Mouse (Mus musculus) forebrain, postnatal 0 days (tissue): ENCODE measurements around the gene Rab3d. TPM values are rescaled to one million over a fixed set of nuclear protein-coding genes. Genes with fewer than 3 reads are reported as not detected.

Experiments
- ATAC-seq: fragments of 200-750 bp; cut with Nextera tagmentation; 2 replicates; pipeline ENCODE4 v1.8.0; 2017; ENCODE audit warnings: mild to moderate bottlenecking, moderate library complexity
- DNase-seq: peaks from one replicate; pipeline ENCODE4 v3.0.0-alpha.2; 2015
- H3K27ac ChIP-seq: fragments of 300-500 bp; sonication (generic); 2 replicates; pipeline ENCODE4 v1.5.1; 2014; ENCODE audit warnings: low read depth, mild to moderate bottlenecking, antibody characterized with exemption, low read length, moderate library complexity, mixed read lengths
- H3K27me3 ChIP-seq: fragments of 300-500 bp; sonication (generic); 2 replicates; pipeline ENCODE4 v1.6.1; 2014; ENCODE audit warnings: mild to moderate bottlenecking, low read length, mixed read lengths; ENCODE audit not compliant: insufficient read depth
- H3K36me3 ChIP-seq: fragments of 300-500 bp; sonication (generic); 2 replicates; pipeline ENCODE4 v1.6.1; 2014; ENCODE audit warnings: mild to moderate bottlenecking, moderate library complexity; ENCODE audit not compliant: insufficient read depth
- H3K4me1 ChIP-seq: fragments of 300-500 bp; sonication (generic); 2 replicates; pipeline ENCODE4 v1.6.1; 2014; ENCODE audit warnings: antibody characterized with exemption; ENCODE audit not compliant: insufficient read depth
- H3K4me2 ChIP-seq: fragments of 300-500 bp; sonication (generic); 2 replicates; pipeline ENCODE4 v1.6.1; 2014; ENCODE audit warnings: low read depth, mild to moderate bottlenecking, moderate library complexity
- H3K4me3 ChIP-seq: fragments of 300-500 bp; sonication (generic); 2 replicates; pipeline ENCODE4 v1.5.1; 2014; ENCODE audit warnings: low read depth, low read length, mixed read lengths
- H3K9ac ChIP-seq: fragments of 300-500 bp; sonication (generic); 2 replicates; pipeline ENCODE4 v1.6.1; 2014; ENCODE audit warnings: mild to moderate bottlenecking
- H3K9me3 ChIP-seq: fragments of 300-500 bp; sonication (generic); 2 replicates; pipeline ENCODE4 v1.6.1; 2016; ENCODE audit warnings: low read length
- CTCF ChIP-seq: sonication (generic); IDR thresholded peaks from 2 replicates; pipeline ENCODE4 v1.5.1; 2016; ENCODE audit warnings: antibody characterized with exemption, control low read depth, low read depth
- WGBS: fragments of 180-500 bp; shearing (Covaris S2); extraction: QIAGEN DNeasy Blood & Tissue Kit; methylation state at CpG from one replicate; pipeline ENCODE4 v1.1.7; 2014; 5-methylcytosine and 5-hydroxymethylcytosine counted together
- polyA plus RNA-seq: library from polyadenylated mRNA; unstranded; fragments of >200 nt; fragmentation: Nextera tagmentation; extraction: Ambion mirVana; gene quantifications from 2 replicates; pipeline ENCODE4 v1.2.1, GENCODE M21; 2015
- total RNA-seq: library from RNA; depleted of rRNA; stranded (reverse); fragments of >200 nt; gene quantifications from 2 replicates; pipeline ENCODE4 v1.2.3, GENCODE M21; 2014

Rab3d gene
- total and polyA plus RNA-seq, 2 experiments from 2014 or later: 26.7 to 28.7 TPM

DNA sequence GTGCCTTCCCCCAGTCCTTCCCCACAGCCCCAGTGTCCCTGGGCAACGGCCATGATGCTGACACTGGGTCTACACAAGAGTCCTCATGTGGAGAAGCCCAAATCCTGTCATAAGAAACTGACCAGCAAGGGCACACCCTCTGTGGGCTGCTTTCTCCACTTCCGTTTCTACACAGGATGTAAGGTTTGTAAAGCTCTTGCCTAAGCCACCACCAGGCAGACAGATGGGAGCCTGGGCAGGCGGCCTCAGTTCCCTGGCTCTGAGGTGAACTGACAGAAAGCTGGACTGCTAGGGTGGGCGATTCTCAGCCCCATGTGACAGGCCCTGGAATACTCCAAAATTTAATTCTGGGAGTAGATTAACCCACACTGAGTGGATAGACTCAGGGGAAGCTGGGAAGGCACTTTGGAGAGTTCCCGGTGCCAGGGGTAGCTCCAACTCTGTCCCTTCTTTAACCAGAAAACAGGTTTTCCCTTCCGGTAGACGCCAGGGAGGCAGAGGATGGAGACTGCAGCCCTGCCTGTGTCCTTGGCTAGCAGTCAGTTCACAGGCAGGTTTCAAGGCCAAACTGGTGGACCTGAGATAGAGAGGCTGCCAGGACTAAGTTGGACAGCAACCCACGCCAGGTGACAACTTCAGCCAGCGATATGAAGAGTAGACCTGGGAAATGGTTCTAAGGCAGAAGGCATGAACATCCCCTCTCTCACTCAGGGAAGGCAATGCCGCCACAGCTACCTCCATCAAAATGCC, 8.3 kb downstream of the Rab3d start:
- no peak for ATAC-seq
- no peak for DNase-seq
- WGBS: 77% methylated on average over 10 of the region's 10 CpGs
- Histone ChIP-seq H3K4me2 (no peak overlapping the region), H3K9ac (no peak overlapping the region), H3K36me3 (peaks cover 36% of the 10 kb centered on the region), H3K4me3 (no peak overlapping the region), H3K4me1 (no peaks in the 10 kb centered on the region), H3K9me3 (no peaks in the 10 kb centered on the region), H3K27ac (no peak overlapping the region), H3K27me3 (no peaks in the 10 kb centered on the region)
- TF ChIP-seq CTCF: no peak

DNA sequence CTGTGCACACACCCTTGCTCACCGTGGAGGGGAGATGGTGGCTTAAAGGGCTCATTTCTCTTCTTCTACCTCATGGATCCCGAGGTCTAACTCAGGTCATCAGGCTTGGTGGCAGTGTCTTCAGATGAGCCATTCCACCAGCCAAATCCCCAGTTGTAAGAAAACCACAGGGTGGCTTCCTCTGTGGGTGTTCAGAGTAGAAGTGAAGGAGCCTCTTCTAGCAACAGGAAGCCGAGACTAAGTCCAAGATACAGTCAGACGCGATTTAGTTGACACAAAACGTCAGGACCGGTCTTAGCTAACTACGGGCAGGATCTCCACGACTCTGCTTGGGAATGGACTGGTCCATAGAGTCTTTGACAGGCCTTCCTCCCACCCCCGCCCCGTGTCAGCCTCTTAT, 9.8 kb downstream of the Rab3d start:
- Histone ChIP-seq H3K27ac (no peak overlapping the region), H3K27me3 (no peaks in the 10 kb centered on the region), H3K9ac (no peak overlapping the region), H3K4me1 (no peaks in the 10 kb centered on the region), H3K9me3 (no peaks in the 10 kb centered on the region), H3K4me3 (no peak overlapping the region), H3K36me3 (peaks cover 23% of the 10 kb centered on the region), H3K4me2 (no peak overlapping the region)
- TF ChIP-seq CTCF: no peak
- WGBS: 78% methylated on average over 11 of the region's 11 CpGs
- ATAC-seq: no peak
- DNase-seq: no peak

DNA sequence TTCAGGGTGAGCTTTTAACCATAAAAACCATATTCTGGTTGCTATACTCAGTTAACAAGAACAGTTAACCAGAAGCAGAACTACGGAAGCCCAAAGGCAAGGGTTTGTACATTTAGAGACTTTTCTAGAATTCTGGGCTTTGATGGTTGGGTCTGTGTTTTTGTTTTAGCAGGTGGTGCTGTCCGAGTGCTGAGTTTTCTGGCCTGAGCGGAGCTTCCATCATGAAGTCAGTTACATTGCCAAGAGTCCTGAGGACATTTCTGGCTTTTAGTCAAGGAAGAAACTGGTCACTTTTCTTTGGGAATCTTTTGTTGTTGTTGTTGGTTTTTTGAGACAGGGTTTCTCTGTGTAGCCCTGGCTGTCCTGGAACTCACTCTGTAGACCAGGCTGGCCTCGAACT, 14.0 kb downstream of the Rab3d start:
- TF ChIP-seq CTCF: no peak
- ATAC-seq: no peak

DNA sequence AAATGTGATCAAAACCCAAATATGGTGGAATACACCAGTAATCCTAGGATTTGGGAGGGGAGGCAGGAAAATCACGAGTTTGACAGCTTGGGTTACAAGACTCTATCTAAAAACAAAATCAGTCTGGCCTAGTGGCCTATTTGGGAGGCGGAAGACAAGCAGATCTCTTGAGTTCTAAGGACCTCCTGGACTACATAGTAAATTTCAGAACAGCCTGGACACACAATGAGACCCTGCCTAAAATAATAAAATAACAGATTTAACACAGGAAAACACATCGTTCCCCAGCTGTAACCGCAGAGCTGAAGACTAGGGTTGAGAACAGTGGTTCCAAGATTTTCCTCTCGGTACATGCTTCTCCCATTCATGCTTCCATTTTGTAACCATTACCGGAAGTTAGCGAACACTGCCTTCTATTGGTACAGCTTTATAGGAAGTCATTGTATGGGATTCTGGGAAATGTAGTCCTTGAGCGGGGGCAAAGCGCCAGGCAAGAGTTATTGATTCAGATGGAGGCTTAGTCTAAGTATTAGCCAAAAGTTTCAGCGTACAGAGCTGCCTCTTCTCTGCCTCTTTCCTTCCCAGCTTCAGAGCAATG, 16.7 kb downstream of the Rab3d start:
- peak overlapping the region; percentile 36 for H3K4me2 ChIP-seq
- H3K36me3 ChIP-seq: no peaks in the 10 kb centered on the region
- H3K4me1 ChIP-seq: no peaks in the 10 kb centered on the region
- peak; percentile 53 for TF ChIP-seq CTCF
- DNase-seq: peak; percentile 91
- ATAC-seq: peak; percentile 97
- H3K27me3 ChIP-seq: peaks cover 8% of the 10 kb centered on the region
- H3K27ac ChIP-seq: 0 out of 2 replicates have a peak overlapping the region, but pooled peaks have one; percentile 30
- H3K4me3 ChIP-seq: peak overlapping the region; percentile 28
- 14% methylated on average over 10 of the region's 10 CpGs for WGBS
- no peak overlapping the region for H3K9ac ChIP-seq
- H3K9me3 ChIP-seq: no peaks in the 10 kb centered on the region

More for the DNA sequence above, 14.0 kb downstream of the Rab3d start:
- Histone ChIP-seq H3K4me1 (no peaks in the 10 kb centered on the region), H3K9ac (no peak overlapping the region), H3K36me3 (0 out of 2 replicates have a peak, but pooled peaks cover under 1% of the 10 kb centered on the region), H3K27me3 (no peaks in the 10 kb centered on the region), H3K27ac (no peak overlapping the region), H3K4me3 (no peak overlapping the region), H3K9me3 (no peaks in the 10 kb centered on the region), H3K4me2 (no peak overlapping the region)
- DNase-seq: no peak
- 91% methylated on average over 4 of the region's 4 CpGs for WGBS

DNA sequence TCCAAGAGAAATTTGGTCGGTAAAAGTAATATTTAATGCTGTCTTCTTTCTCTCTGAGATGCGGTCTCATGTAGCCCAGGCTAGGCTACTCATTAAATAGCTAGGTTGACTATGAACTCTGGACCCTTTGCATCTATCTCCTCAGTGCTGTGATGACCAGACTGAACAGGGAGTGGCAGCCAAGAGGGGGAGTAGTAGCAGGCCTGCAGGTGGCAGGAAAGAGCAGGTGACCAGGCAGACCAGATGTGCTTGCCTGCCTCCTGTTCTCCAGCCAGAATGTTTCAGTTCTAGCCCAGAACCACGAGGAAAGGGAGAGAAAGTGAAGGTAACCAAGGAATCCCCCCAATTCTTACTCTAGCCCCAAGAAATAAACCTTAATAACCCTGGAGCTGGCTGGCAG, 28.8 kb downstream of the Rab3d start:
- Histone ChIP-seq H3K36me3 (no peaks in the 10 kb centered on the region), H3K27me3 (no peaks in the 10 kb centered on the region), H3K4me2 (no peak overlapping the region), H3K27ac (no peak overlapping the region), H3K9me3 (no peaks in the 10 kb centered on the region), H3K4me3 (no peak overlapping the region), H3K4me1 (no peaks in the 10 kb centered on the region), H3K9ac (no peak overlapping the region)
- no peak; the same call in 1 of the 2 replicates for TF ChIP-seq CTCF
- 75% methylated on average over 3 of the region's 3 CpGs for WGBS
- no peak for DNase-seq
- no peak for ATAC-seq

DNA sequence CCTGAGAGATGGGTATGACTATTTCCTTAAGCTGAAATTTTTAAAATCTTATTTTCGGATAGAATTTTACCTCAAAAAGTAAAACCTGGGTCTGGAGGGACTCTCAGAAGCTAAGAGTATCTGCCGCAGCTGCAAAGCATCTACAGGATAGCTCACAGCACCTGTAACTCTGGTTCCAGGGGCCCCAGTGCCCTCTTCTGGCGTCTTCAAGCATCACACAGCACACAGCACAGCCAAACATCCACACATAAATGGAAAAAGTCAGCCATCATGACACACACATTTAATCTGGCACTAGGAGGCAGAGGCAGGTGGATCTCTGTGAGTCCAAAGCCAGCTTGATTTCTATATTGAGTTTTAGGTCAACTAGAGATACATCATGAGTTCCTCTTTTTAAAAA, 41.4 kb downstream of the Rab3d start:
- H3K27ac ChIP-seq: no peak overlapping the region
- no peak for ATAC-seq
- DNase-seq: no peak
- H3K9me3 ChIP-seq: no peaks in the 10 kb centered on the region
- no peak overlapping the region for H3K4me2 ChIP-seq
- 64% methylated on average over 3 of the region's 3 CpGs for WGBS
- H3K4me1 ChIP-seq: no peaks in the 10 kb centered on the region
- H3K4me3 ChIP-seq: no peak overlapping the region
- TF ChIP-seq CTCF: no peak
- H3K9ac ChIP-seq: no peak overlapping the region
- no peaks in the 10 kb centered on the region for H3K27me3 ChIP-seq
- H3K36me3 ChIP-seq: no peaks in the 10 kb centered on the region

DNA sequence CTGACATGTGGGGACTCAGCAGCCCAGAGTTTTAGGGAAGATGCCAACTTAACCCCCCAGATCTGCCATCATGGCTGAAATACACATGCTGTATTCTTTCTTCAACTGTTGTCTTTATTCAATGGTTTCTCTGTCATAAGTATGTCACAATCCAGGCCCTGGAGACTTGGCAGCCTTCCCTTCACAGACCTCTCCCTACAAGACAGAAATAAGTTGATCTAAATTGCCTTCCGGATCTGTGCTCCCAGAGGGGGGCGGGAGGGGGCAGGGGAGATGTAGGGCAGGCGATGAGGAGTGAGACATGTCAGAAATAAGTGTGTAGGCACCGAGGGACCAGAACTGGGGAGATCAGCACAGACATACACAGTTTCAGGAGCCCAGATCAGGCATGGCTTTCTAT, 45.8 kb downstream of the Rab3d start:
- H3K36me3 ChIP-seq: no peaks in the 10 kb centered on the region
- no peak overlapping the region for H3K4me3 ChIP-seq
- TF ChIP-seq CTCF: no peak
- WGBS: 60% methylated on average over 4 of the region's 4 CpGs
- no peaks in the 10 kb centered on the region for H3K9me3 ChIP-seq
- no peak overlapping the region for H3K4me2 ChIP-seq
- H3K27ac ChIP-seq: no peak overlapping the region
- H3K9ac ChIP-seq: no peak overlapping the region
- DNase-seq: no peak
- no peak for ATAC-seq
- no peaks in the 10 kb centered on the region for H3K4me1 ChIP-seq
- no peaks in the 10 kb centered on the region for H3K27me3 ChIP-seq
